Mouse (Mus musculus) embryo, embryonic 11 days (tissue): Measurements from ENCODE around the gene Cst9.

Source experiments
- DNase-seq: peaks from one replicate; pipeline ENCODE4 v3.0.0-alpha.2; 2015

Gene Cst9

DNA sequence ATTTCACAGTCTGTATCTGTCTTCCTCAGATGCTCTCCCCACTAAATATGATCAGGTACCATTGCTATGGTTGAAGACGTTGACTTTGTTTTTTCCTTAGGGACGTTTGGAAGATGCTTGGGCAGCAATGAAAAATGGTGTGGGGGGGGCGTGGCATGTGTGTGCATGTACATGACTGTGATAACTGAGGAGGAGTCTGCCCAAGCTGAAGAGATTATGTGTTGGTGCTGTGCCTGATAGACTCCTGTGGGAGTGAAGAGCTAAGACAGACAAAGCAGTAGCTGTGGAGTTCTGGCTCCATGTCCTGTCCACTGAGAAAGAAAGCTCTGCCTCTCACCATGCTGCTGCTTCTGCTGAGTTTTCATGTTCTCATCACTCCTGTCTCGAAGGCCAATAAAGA is at the start of gene Cst9:
Gene Cst9, plus strand, starts transcription at position 236 of the 400 bp plus-strand sequence.
- DNase-seq, result no peak

- DNase-seq, result no peak
Measured at GRCm38 (mm10) chr2:148789142-148789541, 45.8 kb upstream of the Cst9 start, which contains the start of gene Cst12. Cst12 (plus strand) TSS chr2:148789361.

- no peak for DNase-seq
Measured at GRCm38 (mm10) chr2:148798485-148798884, 36.5 kb upstream of the Cst9 start, which contains the start of gene Cst8. Cst8 (plus strand) TSS chr2:148798785.

- no peak for DNase-seq
Measured at GRCm38 (mm10) chr2:148801491-148801921, 33.4 kb upstream of the Cst9 start.

DNA sequence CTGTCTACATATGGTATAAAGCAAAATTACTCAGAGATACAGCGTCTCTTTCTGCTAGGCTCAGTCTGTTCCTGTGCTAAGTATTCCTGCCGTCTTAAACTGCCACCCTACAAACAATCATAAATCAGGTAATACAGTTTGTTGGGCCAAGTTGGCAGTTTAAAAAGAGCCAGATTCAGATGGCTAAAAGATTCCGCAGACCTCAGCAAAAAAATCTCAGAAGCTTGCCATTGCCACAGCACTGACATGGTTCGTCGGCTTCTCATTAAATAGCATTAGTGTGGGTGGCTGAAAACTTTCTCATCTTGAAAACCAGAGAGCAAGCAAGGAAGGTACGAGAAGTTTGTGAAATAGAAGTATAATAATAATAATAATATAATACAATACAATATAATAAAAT is 28.3 kb upstream of the Cst9 start:
- DNase-seq, result peak; percentile 8

GRCm38 (mm10) chr2:148819909-148820308 is 15.0 kb upstream of the Cst9 start, which contains the start of gene Cst13:
Cst13 (plus strand) TSS chr2:148820081.
- no peak for DNase-seq

DNA sequence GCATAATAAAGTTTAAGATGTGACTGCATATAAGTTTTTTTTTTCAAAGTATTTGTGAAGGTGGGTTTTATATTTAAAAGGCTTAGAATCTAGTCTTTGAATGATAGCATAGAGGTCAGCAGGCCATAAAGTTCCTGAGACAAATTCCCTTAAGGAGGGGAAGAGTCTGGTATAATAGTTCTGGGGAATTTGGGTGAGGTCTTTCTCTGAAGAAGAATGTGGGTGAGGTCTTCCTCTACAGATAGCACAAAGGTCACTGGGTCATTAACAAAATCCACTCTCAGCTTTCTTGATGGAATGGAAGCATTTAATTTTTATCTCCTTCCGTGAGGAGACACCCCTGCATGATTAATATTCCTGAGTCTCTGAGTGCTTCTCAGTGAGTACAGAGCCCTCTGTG is 9.0 kb upstream of the Cst9 start:
- DNase-seq, result no peak

DNA sequence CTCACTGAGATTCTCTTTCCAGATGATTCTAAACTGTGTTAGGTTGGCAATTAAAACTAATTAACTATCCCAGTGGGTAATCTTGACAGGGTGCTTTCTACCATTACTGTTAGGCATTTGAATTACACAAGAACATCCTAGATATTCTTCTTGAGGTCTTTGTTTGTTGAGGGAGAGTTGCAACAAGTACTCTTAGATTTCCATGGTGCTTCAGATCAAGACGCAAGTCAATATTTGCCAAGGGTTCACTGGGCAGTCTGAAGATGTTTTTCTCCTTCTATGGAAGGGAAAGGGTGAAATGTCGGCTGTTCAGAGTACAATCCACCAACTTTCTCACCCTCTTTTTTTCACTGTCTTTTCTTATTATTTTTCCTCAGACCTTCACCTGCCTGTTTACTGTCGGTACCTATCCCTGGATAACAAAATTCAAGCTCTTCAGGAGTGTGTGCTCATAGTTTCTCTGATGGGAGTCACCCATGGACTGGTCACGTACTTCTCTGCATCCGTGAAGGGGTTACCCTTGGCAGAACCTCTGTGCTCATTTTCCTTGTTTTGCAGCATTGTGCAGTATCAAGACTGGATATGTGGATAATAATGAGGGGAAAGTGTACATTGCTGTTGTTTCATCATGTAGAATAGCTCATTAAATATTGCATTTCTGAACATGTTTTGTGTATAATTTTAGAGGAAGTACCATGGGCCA is 3.3 kb downstream of the Cst9 start:
- DNase-seq, result no peak

DNA sequence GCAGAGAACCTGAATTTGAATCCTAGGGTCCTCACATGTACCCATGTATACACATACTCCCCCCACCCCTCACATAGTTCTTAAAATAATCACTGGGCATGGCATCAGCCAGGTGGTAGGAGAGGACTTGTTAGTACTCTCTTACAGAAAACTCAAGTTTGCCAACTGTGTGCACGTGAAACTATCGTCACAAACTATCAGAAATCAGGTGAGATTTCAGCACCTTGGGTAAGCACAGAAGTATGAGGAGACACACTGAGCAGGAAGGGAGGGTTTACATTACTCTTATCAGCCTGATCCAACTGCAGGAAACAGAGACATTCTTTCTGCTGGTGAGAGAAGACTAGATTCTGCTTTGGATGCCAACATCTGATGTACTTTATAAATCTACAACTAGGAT is 4.3 kb downstream of the Cst9 start:
- DNase-seq, result no peak

DNA sequence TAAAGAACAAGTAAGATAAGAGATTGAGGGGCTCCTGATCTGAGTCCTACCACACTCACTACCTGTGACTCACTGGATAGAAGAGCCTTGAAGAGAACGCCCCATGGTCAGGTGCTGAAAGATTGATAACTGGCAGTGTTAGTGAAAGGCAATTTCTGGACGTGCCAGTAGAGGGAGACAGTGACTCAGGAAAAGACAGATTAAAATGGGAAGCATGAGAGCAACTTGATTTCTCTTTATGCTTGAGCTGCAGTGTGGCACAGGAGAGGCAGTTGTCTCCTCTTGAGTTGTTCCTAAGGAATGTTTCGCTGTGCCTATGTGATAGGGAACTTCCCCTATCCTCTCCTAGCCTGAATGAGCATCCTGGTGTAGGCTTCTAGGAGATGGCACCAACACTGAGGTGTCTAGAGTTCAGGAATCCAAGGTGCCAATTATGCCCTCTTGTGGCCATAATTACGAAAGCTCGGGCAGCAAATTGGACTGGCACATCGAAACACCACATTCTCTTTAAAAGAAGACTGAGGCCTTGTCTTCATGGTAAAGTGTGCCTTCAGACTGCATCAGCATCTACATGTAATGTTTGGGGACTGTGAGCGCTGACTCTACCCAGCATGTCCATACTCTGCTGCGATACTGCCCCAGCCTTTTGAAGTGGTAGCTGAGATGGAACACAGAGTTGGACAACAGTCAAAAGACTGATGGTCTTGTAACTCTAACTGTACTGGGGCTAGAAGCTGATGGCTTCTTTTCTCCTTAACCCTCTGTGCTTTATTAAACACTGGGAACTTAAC is 16.4 kb downstream of the Cst9 start:
- DNase-seq, result peak; percentile 66

- DNase-seq, result no peak
Measured at GRCm38 (mm10) chr2:148856630-148857400, 21.9 kb downstream of the Cst9 start.

GRCm38 (mm10) chr2:148857506-148857905 is 22.6 kb downstream of the Cst9 start:
- no peak for DNase-seq

DNA sequence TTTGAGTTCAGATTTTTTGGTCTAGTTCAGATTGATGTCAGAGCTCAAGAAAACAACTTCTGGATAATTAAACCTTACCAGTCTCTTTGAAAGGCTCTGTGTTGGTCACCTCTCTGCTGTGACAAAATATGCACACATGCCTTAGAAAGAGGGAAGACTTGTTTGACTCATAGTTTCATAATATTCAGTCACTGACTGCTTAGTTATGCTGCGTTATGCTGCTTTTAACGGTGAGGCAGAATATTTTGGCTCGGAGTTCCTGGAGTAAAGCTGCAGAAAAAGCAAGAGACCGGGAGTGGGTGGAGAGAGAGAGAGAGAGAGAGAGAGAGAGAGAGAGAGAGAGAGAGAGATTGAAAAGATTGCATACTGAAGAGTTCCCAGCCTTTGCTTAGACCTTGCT is 26.0 kb downstream of the Cst9 start:
- no peak for DNase-seq

DNA sequence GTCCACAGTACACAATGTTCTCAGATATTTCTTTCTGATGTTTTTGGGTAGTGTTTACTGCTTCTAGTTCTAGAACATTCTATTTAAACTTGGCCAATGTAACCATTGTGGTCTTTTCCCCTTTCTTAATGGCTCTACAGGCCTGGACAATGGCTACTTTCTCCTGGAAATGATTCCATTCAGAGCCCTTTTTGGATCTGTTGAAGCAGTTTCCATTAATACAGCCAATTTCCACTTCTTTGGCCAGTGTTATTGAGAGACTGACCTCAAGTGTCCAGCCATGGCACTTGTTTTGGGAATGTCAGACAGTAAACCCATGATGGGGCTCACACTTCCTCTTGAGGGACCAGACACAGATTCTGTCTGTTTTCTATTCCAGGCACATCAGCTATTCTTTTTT is 26.7 kb downstream of the Cst9 start:
- DNase-seq, result no peak

DNA sequence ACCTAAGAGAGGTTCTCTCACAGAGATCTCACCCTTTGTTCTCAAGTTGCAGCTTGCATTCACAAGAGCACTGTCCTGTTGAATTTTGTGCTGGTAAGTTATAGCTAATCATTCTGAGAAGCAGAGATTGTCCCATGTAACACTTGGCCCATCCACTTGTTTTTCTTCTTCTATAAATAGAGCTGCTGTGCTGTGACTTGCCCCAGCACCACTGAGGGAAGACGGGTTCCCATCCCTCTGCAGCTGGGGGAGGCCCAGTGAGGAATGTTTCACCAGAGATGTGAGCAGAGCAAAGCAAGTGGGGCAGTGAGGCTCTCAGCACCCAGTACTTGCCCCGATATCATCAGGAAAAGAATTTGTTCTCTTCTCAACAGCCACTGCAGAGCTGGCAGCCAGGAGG is 30.0 kb downstream of the Cst9 start, which contains the start of gene 9230104L09Rik:
Gene 9230104L09Rik, minus strand, starts transcription at position 73 of the 400 bp plus-strand sequence.
- no peak for DNase-seq

- DNase-seq, result no peak
Measured at GRCm38 (mm10) chr2:148868959-148869358, 34.0 kb downstream of the Cst9 start.

DNA sequence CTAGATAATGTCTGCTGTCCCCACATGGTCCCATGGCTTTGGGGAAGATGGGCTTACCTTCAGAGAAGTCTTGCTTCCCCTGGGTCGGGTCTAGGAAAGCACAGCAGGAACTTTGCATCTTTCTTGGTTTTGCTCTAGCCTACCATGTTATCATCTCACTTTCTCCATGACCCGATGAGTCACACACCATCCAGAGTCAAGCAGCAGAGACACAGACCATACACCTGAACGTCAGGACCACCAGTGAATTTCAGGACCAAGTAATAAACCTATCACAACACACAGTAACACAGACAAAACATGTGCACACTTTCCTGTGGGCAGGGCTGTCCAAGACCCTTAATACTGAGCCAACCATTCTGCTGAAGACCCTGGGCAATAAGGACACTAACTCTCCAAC is 35.6 kb downstream of the Cst9 start:
- no peak for DNase-seq

DNA sequence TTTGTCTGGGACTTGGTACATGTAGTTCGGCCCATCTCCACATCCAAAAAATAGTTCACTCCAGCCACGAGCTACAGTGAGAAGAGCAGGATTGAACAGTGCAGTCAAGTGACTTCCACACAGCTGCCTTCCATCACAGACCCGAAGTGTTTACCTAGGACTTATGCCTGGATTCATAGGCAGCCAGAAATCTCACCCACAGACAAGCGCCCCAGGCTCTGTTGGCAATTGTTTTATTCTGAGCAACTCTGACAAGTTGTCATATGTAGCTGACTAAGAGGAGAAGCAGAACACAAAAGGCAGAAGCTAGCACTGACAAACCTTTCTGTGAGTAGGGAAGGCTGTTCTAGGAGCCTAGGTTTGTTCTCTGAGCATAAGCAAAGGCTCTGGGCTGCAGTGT is 37.9 kb downstream of the Cst9 start:
- no peak for DNase-seq

GRCm38 (mm10) chr2:148874224-148874616 is 39.3 kb downstream of the Cst9 start:
- DNase-seq, result no peak

- DNase-seq, result peak; percentile 44
Measured at GRCm38 (mm10) chr2:148874617-148875334, 39.8 kb downstream of the Cst9 start.

DNA sequence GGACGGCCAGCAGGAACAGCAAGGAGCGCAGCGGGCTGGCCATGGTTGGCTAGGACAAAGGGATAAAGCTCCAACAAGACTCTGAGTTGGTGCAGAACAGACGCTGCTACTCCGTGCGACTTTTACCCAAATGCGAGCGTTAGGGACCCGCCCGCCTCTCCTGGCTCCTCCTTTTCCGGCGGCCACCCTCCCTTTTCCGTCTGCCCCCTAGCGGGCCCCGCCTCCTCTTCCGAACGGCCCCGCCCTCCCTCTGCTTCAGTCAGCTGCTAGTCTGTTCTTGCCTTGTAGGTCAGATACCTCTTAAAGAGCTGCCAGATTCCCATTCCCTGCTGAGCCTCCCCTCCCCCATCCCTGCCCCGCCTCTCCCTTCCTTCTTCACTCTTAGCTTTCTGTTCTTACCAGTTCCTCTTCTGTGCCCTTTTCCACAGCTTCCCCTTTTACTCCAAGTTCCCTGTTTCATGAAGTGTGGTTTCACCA is 40.4 kb downstream of the Cst9 start, which contains the start of gene Cst3:
Gene Cst3, minus strand, starts transcription at position 358 of the 477 bp plus-strand sequence.
- peak; percentile 93 for DNase-seq
